Mouse (Mus musculus) stomach, postnatal 0 days (tissue): ENCODE measurements around the gene Arhgap6.

ENCODE experiments used
- CTCF ChIP-seq: IDR thresholded peaks from 2 replicates; pipeline ENCODE4 v1.5.1; 2016; ENCODE audit warnings: antibody characterized with exemption, low read depth, mild to moderate bottlenecking, moderate library complexity
- EP300 ChIP-seq: optimal IDR thresholded peaks from 2 replicates; pipeline ENCODE3; 2016; ENCODE audit warnings: antibody characterized with exemption

DNA sequence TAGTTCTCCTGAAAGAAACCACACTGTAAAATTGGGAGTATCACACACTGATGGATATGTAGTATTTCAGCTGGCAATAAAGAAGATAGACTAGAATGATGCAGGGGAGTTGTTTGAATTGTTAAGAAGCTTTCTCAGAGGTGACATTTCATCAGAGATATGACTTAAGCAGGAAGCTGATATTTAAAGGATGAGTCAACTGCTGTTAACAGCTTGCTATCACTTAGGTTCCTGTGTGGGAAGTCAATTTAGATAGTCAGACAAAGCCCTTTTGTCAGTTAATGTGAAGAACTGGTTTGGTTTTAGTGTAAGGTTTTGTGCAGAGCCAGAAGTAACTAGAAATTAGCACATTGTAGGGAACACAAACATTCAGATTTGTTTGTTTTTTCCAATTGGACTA lies 300.7 kb downstream of the Arhgap6 start:
- TF ChIP-seq CTCF (no peak), EP300 (no peak)
